Mouse (Mus musculus) G1E (cell line): ENCODE measurements around the gene Nfat5.

Experiments
- CTCF ChIP-seq: IDR thresholded peaks from 2 replicates; pipeline ENCODE4 v1.5.1; 2012; ENCODE audit warnings: low read depth, low read length, inconsistent platforms, mixed read lengths
- GATA1 ChIP-seq: IDR thresholded peaks from 2 replicates; pipeline ENCODE4 v1.6.1; 2012; ENCODE audit warnings: borderline replicate concordance, low read length, inconsistent platforms, mixed read lengths
- POLR2AphosphoS5 ChIP-seq: IDR thresholded peaks from 2 replicates; pipeline ENCODE4 v1.6.1; 2012; ENCODE audit warnings: low read depth, low read length, inconsistent platforms; ENCODE audit not compliant: insufficient replicate concordance
- TAL1 ChIP-seq: conservative IDR thresholded peaks from 2 replicates; pipeline ENCODE4 v1.6.1; 2012; ENCODE audit warnings: low read depth, low read length, inconsistent platforms, mixed read lengths

DNA sequence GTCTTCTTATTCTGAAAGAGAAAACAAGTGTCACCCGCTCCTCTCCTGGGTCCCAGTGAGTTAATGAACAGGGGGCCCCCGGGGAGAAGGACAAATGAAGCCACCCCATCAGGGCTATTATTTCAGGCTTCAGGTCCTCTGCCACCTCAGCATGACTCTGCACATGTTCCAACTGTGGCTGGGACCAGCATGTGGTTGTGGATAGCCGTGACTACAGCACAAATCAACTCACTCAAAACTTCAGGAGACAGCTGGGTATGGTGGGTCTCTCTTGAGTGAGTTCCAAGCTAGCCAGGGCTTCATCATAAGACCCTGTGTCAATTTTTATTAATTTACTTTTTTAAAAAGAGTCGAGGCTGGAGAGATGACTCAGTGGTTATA is 97.9 kb downstream of the Nfat5 start:
- no peak for TF ChIP-seq TAL1
- no peak for TF ChIP-seq CTCF
- no peak for TF ChIP-seq GATA1
- no peak for TF ChIP-seq POLR2AphosphoS5
